Mouse (Mus musculus): Measurements from ENCODE around the gene H2afv. TPM values are rescaled to one million over a fixed set of nuclear protein-coding genes. Genes with fewer than 3 reads are reported as not detected.
A peak's percentile ranks its signal among the peaks of the same experiment; 100 is the strongest.

H2afv gene
- total RNA-seq, 2 experiments from 2014 or later: 29.5 to 34.4 TPM

GRCm38 (mm10) chr11:6402515-6403510 is 41.4 kb downstream of the H2afv start:
- intact Hi-C loops (cut with DNase I): no loop called here
- peak; percentile 58 to 73 for DNase-seq (ENCODE audit: low spot score in 2 of 2)

GRCm38 (mm10) chr11:6398141-6398540 is 46.1 kb downstream of the H2afv start:
- intact Hi-C loops (cut with DNase I): no loop called here
- no peak for DNase-seq (ENCODE audit: low spot score in 2 of 2)

- intact Hi-C loops (cut with DNase I): no loop called here
- no peak for DNase-seq (ENCODE audit: low spot score in 2 of 2)
Observed at GRCm38 (mm10) chr11:6395565-6395964, 48.7 kb downstream of the H2afv start.

DNA sequence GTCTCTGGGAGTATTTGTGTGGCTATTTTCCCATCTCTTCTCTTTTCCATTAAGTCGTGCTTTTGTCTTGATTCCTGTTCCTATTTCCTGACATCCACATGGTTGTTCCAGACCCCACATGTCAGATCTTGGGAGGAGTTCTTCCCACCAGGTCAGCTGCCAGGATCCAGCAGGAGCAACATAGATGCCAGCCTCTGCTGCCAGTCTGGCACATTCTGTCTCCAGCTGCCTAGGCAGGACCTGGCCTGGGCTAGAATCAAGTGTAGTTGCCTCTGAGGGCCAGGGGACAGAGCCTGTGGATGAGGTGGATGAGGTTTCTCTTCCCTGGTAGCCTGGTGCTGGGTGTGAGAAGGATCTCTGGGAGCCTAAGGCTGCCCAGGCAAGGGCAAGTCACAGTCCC is 50.4 kb downstream of the H2afv start:
- DNase-seq (ENCODE audit: low spot score in 2 of 2): no peak
- intact Hi-C loops (cut with DNase I): no loop called here

GRCm38 (mm10) chr11:6392857-6393256 is 51.4 kb downstream of the H2afv start:
- intact Hi-C loops (cut with DNase I): no loop called here

DNA sequence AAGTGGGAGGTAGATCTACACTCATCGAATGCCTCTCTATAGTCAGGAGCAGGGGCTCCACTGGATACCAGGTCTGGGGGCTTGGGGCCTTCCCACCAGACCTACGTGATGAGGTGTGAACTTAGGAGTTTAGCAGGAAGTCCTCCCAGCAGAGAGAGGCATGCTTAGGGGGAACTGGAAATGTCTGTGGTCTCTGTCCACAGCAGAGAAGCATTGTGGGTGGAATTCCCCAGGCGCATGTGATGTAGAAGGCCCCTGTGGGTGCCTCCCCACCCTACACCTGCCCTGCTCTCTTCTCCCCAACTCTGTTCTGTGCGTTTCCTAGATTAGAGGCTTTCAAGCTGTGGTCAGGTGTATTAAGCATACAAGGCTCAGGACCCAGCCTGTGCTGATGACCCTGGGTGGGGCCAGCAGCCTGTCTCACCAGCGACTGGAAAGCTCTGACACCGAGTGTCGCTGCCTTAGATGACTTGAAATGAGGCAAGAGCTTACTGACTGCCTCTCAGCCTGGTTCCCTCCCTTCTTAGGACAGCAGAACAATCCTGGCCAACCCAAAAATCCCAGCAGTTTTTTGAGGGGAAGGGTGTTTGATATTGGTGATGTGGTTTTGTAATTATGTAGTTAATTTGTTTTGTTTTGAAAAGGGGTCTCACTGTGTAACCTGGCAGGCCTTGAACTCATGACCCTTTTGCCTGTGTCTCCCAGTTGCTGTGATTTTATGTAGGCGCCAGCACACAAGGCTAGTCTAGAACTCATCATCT is 52.5 kb downstream of the H2afv start:
- intact Hi-C loops (cut with DNase I): no loop called here

More at GRCm38 (mm10) chr11:6392857-6393256, 51.4 kb downstream of the H2afv start:
- DNase-seq (ENCODE audit: low spot score in 2 of 2): no peak

GRCm38 (mm10) chr11:6390376-6391053 is 53.7 kb downstream of the H2afv start:
- no peak for DNase-seq (ENCODE audit: low spot score in 2 of 2)
- intact Hi-C loops (cut with DNase I): no loop called here

More for the DNA sequence above, 52.5 kb downstream of the H2afv start:
- no peak for DNase-seq (ENCODE audit: low spot score in 2 of 2)

DNA sequence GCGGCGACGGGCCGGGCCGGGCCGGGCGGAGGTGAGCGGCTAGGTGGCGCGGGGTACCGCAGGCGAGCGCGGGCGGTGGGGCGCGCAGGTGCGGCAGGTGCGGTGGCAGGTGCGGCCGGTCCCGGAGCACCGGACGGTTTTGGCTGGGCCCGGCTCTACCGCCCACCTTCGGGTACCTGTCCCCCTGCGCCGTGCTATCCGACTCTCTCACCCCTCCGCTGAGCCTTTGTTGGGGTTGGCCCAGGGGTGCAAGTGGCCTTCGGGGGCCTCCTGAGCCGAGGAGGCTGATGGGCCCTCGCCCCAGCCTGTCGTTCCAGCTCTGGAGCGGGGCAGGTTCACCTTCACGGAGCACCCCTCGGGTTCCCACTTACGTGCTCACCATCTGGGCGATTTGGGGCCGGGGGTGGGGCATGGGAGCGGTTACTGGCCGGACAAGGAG is 54.7 kb downstream of the H2afv start:
- intact Hi-C loops (cut with DNase I): no loop called here
- DNase-seq (ENCODE audit: low spot score in 2 of 2): no peak

DNA sequence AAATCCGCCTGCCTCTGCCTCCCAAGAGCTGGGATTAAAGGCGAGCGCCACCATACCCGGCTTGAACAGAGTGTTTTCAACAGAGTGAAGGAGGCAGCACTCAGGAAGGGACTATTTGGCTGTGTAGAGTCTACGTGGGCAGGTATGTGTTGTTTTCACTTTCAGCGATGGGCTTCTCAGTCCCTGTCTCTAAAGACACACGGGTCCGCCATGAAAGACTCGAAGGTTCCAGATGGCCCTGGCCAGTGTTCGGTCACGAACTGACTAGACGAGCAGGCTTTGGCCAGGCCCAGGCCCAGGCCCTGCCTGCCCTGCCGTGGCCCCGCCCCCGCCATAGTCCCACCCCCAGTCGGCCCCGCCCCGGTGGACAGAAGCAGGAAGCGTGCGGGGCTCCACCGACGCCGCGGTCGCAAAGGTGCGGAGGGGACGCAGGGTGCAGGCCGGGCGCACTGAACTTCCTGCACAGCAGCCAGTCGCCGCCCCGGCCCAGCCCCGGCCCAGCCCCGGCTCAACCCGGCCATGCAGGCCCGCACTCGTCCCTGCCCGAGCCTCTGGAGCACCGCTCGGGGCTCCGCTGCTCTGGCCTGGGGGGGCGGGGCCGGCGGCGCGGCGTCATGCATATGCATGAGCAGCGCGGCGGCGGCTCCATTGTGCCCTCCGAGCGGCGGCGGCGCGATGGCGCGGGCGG is 55.4 kb downstream of the H2afv start, which contains the start of gene Zmiz2:
TSS of gene Zmiz2 (plus strand) at position 349 of the 688 bp plus-strand sequence.
- intact Hi-C loops (cut with DNase I): no loop called here
- peak; percentile 93 to 95 for DNase-seq (ENCODE audit: low spot score in 2 of 2)

DNA sequence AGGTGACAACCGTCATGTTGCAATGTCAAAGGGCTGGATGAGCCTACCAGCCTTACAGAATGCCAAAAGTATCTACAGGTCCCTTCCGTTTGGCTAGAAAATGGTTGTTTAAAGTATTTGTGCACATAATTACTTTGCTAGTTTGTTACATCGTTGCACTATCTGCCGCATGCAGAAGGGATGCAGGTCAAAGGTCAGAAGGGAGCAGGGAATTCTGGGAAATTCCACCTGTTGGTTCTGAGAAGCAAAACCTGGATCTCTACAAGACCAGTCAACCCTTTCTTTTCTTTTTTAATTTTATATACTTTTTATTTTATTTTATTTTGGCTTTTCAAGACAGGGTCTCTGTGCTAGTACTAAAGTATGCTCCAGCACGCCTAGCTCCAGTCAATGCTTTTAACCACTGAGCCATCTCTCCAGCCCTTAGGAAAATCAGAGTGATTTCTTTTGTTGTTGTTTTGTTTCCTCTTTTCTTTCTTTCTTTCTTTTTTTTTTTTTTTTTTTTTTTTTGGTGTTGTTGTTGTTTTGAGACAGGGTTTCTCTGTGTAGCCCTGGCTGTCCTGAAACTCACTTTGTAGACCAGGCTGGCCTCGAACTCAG is 56.0 kb downstream of the H2afv start:
- no peak for DNase-seq (ENCODE audit: low spot score in 2 of 2)
- intact Hi-C loops (cut with DNase I): no loop called here

DNA sequence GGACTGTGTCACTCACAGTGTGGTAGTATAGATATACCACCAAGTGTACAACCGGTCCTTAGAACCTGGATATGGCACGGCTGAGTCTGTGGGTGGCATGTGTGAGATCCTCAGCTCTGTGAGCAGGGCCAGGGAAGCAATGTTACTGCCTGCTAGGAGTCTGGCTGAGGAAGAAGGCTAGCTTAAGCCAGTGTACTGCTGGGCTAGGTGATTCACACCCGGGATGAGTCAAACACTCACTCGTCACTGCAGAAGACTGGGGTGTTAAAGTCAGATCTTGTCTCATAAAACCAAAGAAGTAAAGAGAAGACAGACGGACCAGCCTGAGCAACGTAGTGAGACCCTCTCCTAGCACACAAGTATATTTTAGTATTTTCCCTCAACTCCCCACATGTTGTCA is 63.3 kb downstream of the H2afv start:
- DNase-seq (ENCODE audit: low spot score in 2 of 2): no peak
- intact Hi-C loops (cut with DNase I): no loop called here

Small RNA genes within 50 kb of the gene (microRNA-seq; reads per million reads assigned to microRNA genes)
- gene Gm22123 (0 to 1.1 reads per million in 2 experiments), gene Mir7651 (2.4 reads per million in 2 experiments)

Other genes starting within 250 kb of the H2afv start
- gene A730071L15Rik, start 244.4 kb downstream of the H2afv start, total RNA-seq (2021): not detected
- 100 to 1,000 TPM; 128 to 129 TPM for gene Nudcd3, start 244.0 kb downstream of the H2afv start, total RNA-seq (2021)
- 1 to 10 TPM; 1.2 TPM for gene Npc1l1, start 214.3 kb downstream of the H2afv start, total RNA-seq (2021)
- gene Ddx56, start 176.7 kb downstream of the H2afv start, total RNA-seq (2021): 10 to 100 TPM; 46.2 to 47.3 TPM
- 10 to 100 TPM; 78.2 to 81.7 TPM for gene Tmed4, start 169.6 kb downstream of the H2afv start, total RNA-seq (2021)
- 100 to 1,000 TPM; 248 to 260 TPM for gene Ogdh, start 152.8 kb downstream of the H2afv start, total RNA-seq (2021)
- 100 to 1,000 TPM; 202 to 213 TPM for gene Zmiz2, start 55.4 kb downstream of the H2afv start, total RNA-seq (2021)
- 1,000 to 10,000 TPM; 2,019 to 2,143 TPM for gene Ppia, start 29.0 kb downstream of the H2afv start, total RNA-seq (2021)
- 100 to 1,000 TPM; 300 to 303 TPM for gene Purb, start 31.5 kb upstream of the H2afv start, total RNA-seq (2021)
- under 1 TPM; 0.40 to 0.68 TPM for gene Myo1g, start 76.5 kb upstream of the H2afv start, total RNA-seq (2021)
- 10 to 100 TPM; 54.3 to 54.4 TPM for gene Ccm2, start 102.4 kb upstream of the H2afv start, total RNA-seq (2021)
- 10 to 100 TPM; 59.0 to 61.0 TPM for gene Nacad, start 161.6 kb upstream of the H2afv start, total RNA-seq (2021)
- gene Tbrg4, start 181.6 kb upstream of the H2afv start, total RNA-seq (2021): 10 to 100 TPM; 46.4 to 47.9 TPM
- gene Wap, start 194.2 kb upstream of the H2afv start, total RNA-seq (2021): not detected
- gene Ramp3, start 214.1 kb upstream of the H2afv start, total RNA-seq (2021): 10 to 100 TPM; 35.4 to 40.1 TPM

Data from left cerebral cortex, postnatal 14 days (tissue).